Mouse (Mus musculus) embryonic facial prominence, embryonic 10.5 days (tissue): ENCODE measurements around the gene Casp9. TPM values are rescaled to one million over a fixed set of nuclear protein-coding genes. Genes with fewer than 3 reads are reported as not detected.

Experiments
- DNase-seq: peaks from one replicate; pipeline ENCODE4 v3.0.0-alpha.2; 2017; ENCODE audit warnings: low spot score
- H3K27ac ChIP-seq: fragments of 300-500 bp; sonication (generic); replicated peaks from 2 replicates; pipeline ENCODE4 v1.5.1; 2016; ENCODE audit warnings: mild to moderate bottlenecking
- H3K27me3 ChIP-seq: fragments of 300-500 bp; sonication (generic); replicated peaks from 2 replicates; pipeline ENCODE4 v1.6.1; 2016; ENCODE audit warnings: low read depth, mild to moderate bottlenecking; ENCODE audit not compliant: poor library complexity, severe bottlenecking
- H3K36me3 ChIP-seq: fragments of 300-500 bp; sonication (generic); replicated peaks from 2 replicates; pipeline ENCODE4 v1.6.1; 2016; ENCODE audit warnings: mild to moderate bottlenecking, moderate library complexity
- H3K4me1 ChIP-seq: fragments of 300-500 bp; sonication (generic); 2 replicates; pipeline ENCODE4 v1.6.1; 2016
- H3K4me3 ChIP-seq: fragments of 300-500 bp; sonication (generic); 2 replicates; pipeline ENCODE4 v1.5.1; 2016; ENCODE audit warnings: mild to moderate bottlenecking, moderate library complexity
- H3K9me3 ChIP-seq: fragments of 300-500 bp; sonication (generic); 2 replicates; pipeline ENCODE4 v1.6.1; 2016; ENCODE audit warnings: mild to moderate bottlenecking
- WGBS: fragments of 180-500 bp; shearing (Covaris S2); methylation state at CpG from one replicate; pipeline ENCODE4 v1.1.7; 2016; 5-methylcytosine and 5-hydroxymethylcytosine counted together
- polyA plus RNA-seq: library from polyadenylated mRNA; unstranded; fragments of >200 nt; fragmentation: Nextera tagmentation; extraction: Ambion mirVana; gene quantifications from 2 replicates; pipeline ENCODE4 v1.2.1, GENCODE M21; 2016

Gene Casp9
- polyA plus RNA-seq, 1 experiment from 2014 or later = 21.2 TPM

DNA sequence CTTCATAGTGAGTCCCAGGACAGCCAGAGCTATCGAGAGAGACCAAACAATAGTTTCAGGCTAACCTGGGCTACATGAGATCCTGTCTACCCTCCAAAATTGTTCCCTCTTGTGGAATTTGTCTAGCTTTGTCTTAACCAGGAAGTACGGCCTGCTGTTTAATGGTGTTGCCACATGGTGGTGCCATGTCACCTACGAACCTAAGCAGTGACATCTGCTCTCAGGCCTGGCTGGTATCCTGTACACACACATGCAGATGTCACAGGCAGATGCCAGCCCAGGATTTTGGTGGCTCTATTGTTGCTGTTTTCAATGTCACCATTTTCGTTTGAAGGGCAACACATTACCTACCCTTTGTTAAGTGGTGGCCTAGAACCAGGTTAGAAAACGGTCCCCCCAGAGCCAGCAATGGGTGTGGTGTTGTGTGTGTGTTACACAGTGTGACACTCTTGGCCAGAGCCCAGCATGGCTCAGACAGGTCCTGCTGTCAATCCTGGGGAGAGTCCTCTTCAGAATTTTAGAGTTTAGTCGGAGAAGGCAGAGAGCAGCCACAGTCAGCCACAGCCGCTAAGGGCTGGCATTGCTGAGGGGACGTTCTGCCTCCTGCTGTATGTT lies 16.5 kb downstream of the Casp9 start:
- H3K4me1 ChIP-seq = no peaks in the 10 kb centered on the region
- peak; percentile 42 for DNase-seq
- no peak overlapping the region for H3K27ac ChIP-seq
- no peak overlapping the region for H3K4me3 ChIP-seq
- peaks cover 98% of the 10 kb centered on the region for H3K36me3 ChIP-seq
- H3K27me3 ChIP-seq = no peaks in the 10 kb centered on the region
- no peaks in the 10 kb centered on the region for H3K9me3 ChIP-seq
- 85% methylated on average over 8 of the region's 8 CpGs for WGBS

DNA sequence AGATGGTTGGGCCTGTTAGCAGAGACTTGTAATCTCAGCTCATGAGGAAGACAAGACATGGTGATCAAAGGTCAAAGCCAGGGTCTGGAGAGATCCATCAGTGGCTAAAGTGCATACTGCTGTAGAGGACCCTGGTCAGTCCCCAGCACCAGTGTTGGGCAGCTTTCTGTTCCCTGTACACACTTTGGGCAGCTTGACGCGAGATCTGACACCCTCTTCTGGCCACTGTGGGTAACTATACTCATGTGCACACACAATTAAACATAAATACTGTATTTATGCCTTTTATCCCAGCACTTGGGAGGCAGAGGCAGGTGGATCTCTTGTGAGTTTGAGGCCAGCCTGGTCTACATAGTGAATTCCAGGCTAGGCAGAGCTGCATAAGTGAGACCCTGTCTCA lies 17.6 kb downstream of the Casp9 start:
- no peak for DNase-seq
- no peaks in the 10 kb centered on the region for H3K27me3 ChIP-seq
- WGBS = 97% methylated on average over 2 of the region's 2 CpGs
- H3K27ac ChIP-seq = no peak overlapping the region
- H3K4me3 ChIP-seq = no peak overlapping the region
- no peaks in the 10 kb centered on the region for H3K4me1 ChIP-seq
- H3K9me3 ChIP-seq = no peaks in the 10 kb centered on the region
- peaks cover 96% of the 10 kb centered on the region for H3K36me3 ChIP-seq

GRCm38 (mm10) chr4:141811375-141811774 lies 18.0 kb downstream of the Casp9 start:
- peaks cover 92% of the 10 kb centered on the region for H3K36me3 ChIP-seq
- H3K9me3 ChIP-seq = no peaks in the 10 kb centered on the region
- WGBS = 96% methylated on average over 7 of the region's 7 CpGs

DNA sequence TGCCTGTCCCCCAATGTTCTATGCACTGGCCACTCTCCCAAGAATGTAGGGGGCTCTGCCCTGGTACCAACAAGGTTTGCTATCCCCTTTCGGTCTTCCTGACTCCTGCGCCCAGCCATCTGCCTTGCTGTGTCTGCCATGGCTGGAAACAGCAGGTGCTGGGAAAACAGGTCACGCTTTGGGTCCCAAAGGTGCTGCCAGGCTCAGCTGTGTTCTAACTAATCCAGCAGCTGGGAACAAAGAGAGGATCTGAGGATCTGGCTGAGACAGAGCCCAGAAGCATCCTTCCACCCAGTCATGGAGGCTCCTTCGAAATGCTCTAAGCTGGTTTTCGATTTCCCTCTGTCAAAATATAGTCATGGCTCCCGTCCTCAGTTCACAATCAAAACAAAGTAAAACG lies 22.9 kb downstream of the Casp9 start:
- no peaks in the 10 kb centered on the region for H3K27me3 ChIP-seq
- peaks cover 44% of the 10 kb centered on the region for H3K36me3 ChIP-seq
- H3K9me3 ChIP-seq = no peaks in the 10 kb centered on the region
- H3K27ac ChIP-seq = no peak overlapping the region
- no peak overlapping the region for H3K4me3 ChIP-seq
- WGBS = 92% methylated on average over 7 of the region's 7 CpGs
- H3K4me1 ChIP-seq = peaks cover 12% of the 10 kb centered on the region
- no peak for DNase-seq

More at GRCm38 (mm10) chr4:141811375-141811774, 18.0 kb downstream of the Casp9 start:
- no peak overlapping the region for H3K27ac ChIP-seq
- H3K27me3 ChIP-seq = no peaks in the 10 kb centered on the region
- DNase-seq = no peak
- no peaks in the 10 kb centered on the region for H3K4me1 ChIP-seq
- H3K4me3 ChIP-seq = no peak overlapping the region

DNA sequence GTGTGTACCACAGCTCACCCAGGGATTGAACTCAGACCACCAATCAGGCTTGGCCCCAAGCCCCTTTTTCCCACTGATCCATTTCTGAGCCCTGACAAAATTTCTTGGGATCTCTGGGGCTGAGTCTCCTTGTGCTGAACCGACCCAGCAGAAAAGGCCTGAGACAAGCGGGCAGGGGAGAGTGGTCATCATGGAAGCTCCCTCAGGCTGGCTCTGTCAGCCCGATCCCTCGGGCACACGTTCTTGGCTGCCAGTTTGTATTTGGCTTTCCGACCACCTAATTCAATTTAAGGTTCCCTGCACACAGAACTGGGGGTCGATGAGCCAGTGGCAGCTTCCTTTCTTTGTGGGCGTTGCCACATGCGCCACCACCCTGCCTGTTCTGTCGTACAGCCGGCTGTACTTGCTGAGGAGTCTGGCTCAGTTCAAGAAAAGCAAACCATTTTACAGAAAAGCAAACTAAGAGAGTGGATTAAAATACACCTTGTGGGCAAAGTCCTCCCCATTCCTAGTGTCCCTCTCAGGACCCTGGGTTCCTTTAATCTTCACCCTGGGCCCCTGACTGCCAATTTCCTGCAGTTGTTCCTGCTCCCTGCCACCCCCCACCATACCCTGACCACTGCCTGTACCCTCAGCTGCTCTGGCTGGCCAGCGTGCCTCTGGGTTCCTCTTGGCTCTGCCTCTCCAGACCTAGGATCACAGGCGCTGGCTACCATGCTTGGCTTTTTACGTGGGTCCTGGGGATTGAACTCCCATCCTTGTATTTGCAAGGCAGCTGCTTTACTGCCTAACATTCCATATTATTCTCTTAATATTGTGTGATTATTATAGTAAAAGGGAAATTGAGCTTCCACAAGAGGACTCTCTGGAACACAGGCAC lies 23.6 kb downstream of the Casp9 start:
- no peak for DNase-seq
- Histone ChIP-seq H3K9me3 (no peaks in the 10 kb centered on the region), H3K27me3 (no peaks in the 10 kb centered on the region), H3K4me1 (peaks cover 16% of the 10 kb centered on the region), H3K4me3 (no peak overlapping the region), H3K36me3 (peaks cover 37% of the 10 kb centered on the region), H3K27ac (peak overlapping the region; percentile 44)
- WGBS = 67% methylated on average over 14 of the region's 14 CpGs

GRCm38 (mm10) chr4:141817706-141818105 lies 24.3 kb downstream of the Casp9 start:
- H3K27me3 ChIP-seq = no peaks in the 10 kb centered on the region
- H3K4me3 ChIP-seq = no peak overlapping the region
- H3K27ac ChIP-seq = no peak overlapping the region
- no peaks in the 10 kb centered on the region for H3K9me3 ChIP-seq
- 58% methylated on average over 10 of the region's 10 CpGs for WGBS
- H3K4me1 ChIP-seq = peaks cover 23% of the 10 kb centered on the region
- peaks cover 30% of the 10 kb centered on the region for H3K36me3 ChIP-seq
- DNase-seq = no peak

GRCm38 (mm10) chr4:141818861-141819260 lies 25.4 kb downstream of the Casp9 start:
- no peaks in the 10 kb centered on the region for H3K9me3 ChIP-seq
- H3K27ac ChIP-seq = no peak overlapping the region
- H3K27me3 ChIP-seq = no peaks in the 10 kb centered on the region
- H3K4me1 ChIP-seq = peaks cover 24% of the 10 kb centered on the region
- WGBS = 91% methylated on average over 13 of the region's 13 CpGs
- H3K36me3 ChIP-seq = peaks cover 18% of the 10 kb centered on the region
- no peak for DNase-seq
- H3K4me3 ChIP-seq = no peak overlapping the region

DNA sequence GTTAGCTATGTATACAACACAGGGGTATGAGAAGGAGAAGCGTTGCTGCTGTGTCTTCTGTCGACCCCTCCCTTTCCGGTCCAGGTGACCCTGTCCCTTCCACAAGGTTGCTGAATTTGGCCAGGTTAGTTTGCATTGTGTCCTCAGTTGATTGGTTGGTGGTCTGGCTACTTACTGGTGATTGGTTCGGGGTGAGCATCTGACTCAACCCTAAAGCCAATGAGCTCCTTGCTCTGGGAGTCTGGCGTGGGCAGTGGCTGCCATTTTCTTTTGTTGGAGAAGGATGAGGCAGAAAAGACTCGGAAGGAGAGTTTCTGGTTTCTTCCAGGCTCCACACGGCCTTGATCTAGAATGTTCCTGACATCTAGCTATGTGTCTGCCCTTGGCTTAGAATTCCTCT lies 25.9 kb downstream of the Casp9 start:
- DNase-seq = no peak
- peaks cover 24% of the 10 kb centered on the region for H3K4me1 ChIP-seq
- no peaks in the 10 kb centered on the region for H3K9me3 ChIP-seq
- WGBS = 90% methylated on average over 7 of the region's 7 CpGs
- no peaks in the 10 kb centered on the region for H3K27me3 ChIP-seq
- H3K27ac ChIP-seq = no peak overlapping the region
- no peak overlapping the region for H3K4me3 ChIP-seq
- H3K36me3 ChIP-seq = peaks cover 14% of the 10 kb centered on the region

DNA sequence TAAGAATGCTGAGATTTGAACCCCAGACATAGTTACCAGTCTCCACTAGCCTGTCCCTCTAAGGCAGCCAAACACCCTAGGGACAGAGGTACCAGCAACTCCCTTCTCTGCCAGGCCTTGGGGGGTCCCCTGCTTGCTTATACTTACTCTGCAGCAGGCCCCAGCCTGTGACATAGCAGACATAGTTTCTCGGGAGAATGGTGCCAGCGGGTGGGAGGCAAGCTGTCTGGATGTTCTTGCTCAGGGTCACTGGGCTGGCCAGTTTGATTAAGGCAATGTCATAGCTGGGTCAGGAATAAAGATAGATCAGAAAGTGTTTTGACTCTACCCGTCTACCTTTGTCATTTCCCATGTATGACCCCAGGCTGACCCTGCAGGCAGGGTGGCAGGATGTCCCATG lies 27.8 kb downstream of the Casp9 start:
- 75% methylated on average over 3 of the region's 3 CpGs for WGBS
- Histone ChIP-seq H3K27ac (no peak overlapping the region), H3K9me3 (no peaks in the 10 kb centered on the region), H3K4me1 (peaks cover 24% of the 10 kb centered on the region), H3K36me3 (no peaks in the 10 kb centered on the region), H3K4me3 (no peak overlapping the region), H3K27me3 (no peaks in the 10 kb centered on the region)
- no peak for DNase-seq

DNA sequence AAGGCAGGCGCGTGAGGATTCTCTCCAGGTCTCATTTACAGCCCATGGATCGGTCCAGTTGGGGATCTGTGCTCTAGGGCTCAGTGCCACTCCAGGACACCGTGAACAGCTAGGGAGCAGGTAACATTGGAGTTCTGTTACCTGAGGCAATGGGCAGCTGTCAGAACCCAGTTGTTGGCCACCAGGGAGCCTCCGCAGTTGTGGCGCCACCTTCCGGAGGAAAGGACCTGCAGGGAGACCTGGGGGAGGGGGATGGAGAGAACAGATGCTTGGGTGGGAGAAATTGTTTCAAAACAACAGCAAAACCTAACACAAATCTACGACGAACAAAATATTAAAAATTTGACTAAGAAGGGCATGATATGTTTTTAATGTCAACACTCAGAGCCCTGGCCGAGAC lies 28.7 kb downstream of the Casp9 start:
- H3K9me3 ChIP-seq = no peaks in the 10 kb centered on the region
- peaks cover 19% of the 10 kb centered on the region for H3K4me1 ChIP-seq
- H3K27me3 ChIP-seq = no peaks in the 10 kb centered on the region
- 74% methylated on average over 10 of the region's 10 CpGs for WGBS
- DNase-seq = peak; percentile 21
- no peak overlapping the region for H3K4me3 ChIP-seq
- H3K36me3 ChIP-seq = no peaks in the 10 kb centered on the region
- no peak overlapping the region for H3K27ac ChIP-seq

- no peaks in the 10 kb centered on the region for H3K9me3 ChIP-seq
- peak; percentile 36 for DNase-seq
- 65% methylated on average over 3 of the region's 3 CpGs for WGBS
Measured at GRCm38 (mm10) chr4:141822979-141823378, 29.6 kb downstream of the Casp9 start.

GRCm38 (mm10) chr4:141826060-141826459 lies 32.6 kb downstream of the Casp9 start, which contains the start of gene Cela2a:
TSS of gene Cela2a (minus strand) at chr4:141826160.
- Histone ChIP-seq H3K27ac (no peak within 1 kb of the TSS), H3K9me3 (no peaks in the 10 kb centered on the region), H3K4me3 (no peak within 1 kb of the TSS), H3K36me3 (no peaks in the 10 kb centered on the region), H3K4me1 (peaks cover 11% of the 10 kb centered on the region; the same call in 1 of the 2 replicates), H3K27me3 (no peaks in the 10 kb centered on the region)
- no peak for DNase-seq
- 70% methylated on average over 5 of the region's 5 CpGs for WGBS

More at GRCm38 (mm10) chr4:141822979-141823378, 29.6 kb downstream of the Casp9 start:
- Histone ChIP-seq H3K4me1 (peaks cover 11% of the 10 kb centered on the region; the same call in 1 of the 2 replicates), H3K27me3 (no peaks in the 10 kb centered on the region), H3K27ac (no peak overlapping the region), H3K4me3 (no peak overlapping the region), H3K36me3 (no peaks in the 10 kb centered on the region)

DNA sequence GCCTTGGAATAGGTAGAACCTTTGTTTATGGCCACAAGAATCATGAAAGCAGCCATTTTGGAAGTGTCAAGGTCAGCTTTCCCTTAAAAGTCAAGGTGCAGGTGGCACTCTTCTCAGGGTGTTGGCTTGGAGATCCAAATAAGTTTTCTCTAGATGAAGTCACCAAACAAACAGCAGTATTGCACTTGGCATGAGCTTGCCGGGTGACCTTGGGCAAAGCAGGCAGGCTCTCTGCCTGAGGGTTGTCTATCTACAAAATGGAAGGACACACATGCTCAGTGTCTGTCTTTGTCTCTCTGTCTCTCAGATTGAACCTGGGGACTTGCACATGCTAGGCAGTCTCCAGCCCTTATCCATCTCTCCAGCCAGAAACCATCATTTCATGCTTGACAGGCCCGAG lies 34.0 kb downstream of the Casp9 start:
- Histone ChIP-seq H3K9me3 (no peaks in the 10 kb centered on the region), H3K4me1 (peaks cover 4% of the 10 kb centered on the region; the same call in 1 of the 2 replicates), H3K4me3 (no peak overlapping the region), H3K27ac (no peak overlapping the region), H3K27me3 (no peaks in the 10 kb centered on the region), H3K36me3 (no peaks in the 10 kb centered on the region)
- no peak for DNase-seq
- WGBS = 82% methylated on average over 2 of the region's 2 CpGs
